Mouse (Mus musculus): Measurements from ENCODE around the gene Trim46.
"Not testable (repeated sequence)": the region's sequence is repeated elsewhere in the genome, so short reads cannot be mapped to it uniquely, and the experiment has no call there.

DNA sequence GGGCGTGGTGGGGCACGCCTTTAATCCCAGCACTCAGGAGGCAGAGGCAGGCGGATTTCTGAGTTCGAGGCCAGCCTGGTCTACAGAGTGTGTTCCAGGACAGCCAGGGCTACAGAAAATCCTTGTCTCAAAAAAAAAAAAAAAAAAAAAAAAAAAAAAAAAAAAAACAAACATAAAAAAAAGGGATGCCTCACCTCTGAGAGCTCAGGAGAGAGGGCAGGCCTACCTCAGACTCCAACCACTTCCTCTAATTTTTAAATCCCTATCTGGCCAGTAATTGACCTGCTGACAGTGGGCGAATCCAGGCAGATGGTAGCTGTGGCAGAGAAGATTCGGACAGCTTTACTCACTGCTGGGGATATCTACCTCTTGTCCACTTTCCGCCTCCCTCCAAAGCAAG lies 29.7 kb downstream of the Trim46 start:
- not testable (repeated sequence) for TF ChIP-seq CTCF (conservative IDR thresholded peaks at IDR 0.05; ENCODE audit: low read length); POU5F1 (IDR thresholded peaks at IDR 0.05; ENCODE audit: borderline replicate concordance, low read length); NANOG (IDR thresholded peaks at IDR 0.05; ENCODE audit: borderline replicate concordance, low read length)

Data from E14TG2a.4 (cell line).